Mouse (Mus musculus) layer of hippocampus, adult 11-12 months (tissue): ENCODE data around the gene 5330417C22Rik.

Experiments used
- DNase-seq: peaks from one replicate; pipeline ENCODE4 v3.0.0; 2022; ENCODE audit warnings: low spot score

The 5330417C22Rik gene

GRCm38 (mm10) chr3:108411754-108412121 is 124.6 kb downstream of the 5330417C22Rik start:
- DNase-seq, result peak; percentile 59

- DNase-seq, result no peak
Measured at GRCm38 (mm10) chr3:108411026-108411753, 125.1 kb downstream of the 5330417C22Rik start.

GRCm38 (mm10) chr3:108410359-108410714 is 126.0 kb downstream of the 5330417C22Rik start:
- no peak for DNase-seq

DNA sequence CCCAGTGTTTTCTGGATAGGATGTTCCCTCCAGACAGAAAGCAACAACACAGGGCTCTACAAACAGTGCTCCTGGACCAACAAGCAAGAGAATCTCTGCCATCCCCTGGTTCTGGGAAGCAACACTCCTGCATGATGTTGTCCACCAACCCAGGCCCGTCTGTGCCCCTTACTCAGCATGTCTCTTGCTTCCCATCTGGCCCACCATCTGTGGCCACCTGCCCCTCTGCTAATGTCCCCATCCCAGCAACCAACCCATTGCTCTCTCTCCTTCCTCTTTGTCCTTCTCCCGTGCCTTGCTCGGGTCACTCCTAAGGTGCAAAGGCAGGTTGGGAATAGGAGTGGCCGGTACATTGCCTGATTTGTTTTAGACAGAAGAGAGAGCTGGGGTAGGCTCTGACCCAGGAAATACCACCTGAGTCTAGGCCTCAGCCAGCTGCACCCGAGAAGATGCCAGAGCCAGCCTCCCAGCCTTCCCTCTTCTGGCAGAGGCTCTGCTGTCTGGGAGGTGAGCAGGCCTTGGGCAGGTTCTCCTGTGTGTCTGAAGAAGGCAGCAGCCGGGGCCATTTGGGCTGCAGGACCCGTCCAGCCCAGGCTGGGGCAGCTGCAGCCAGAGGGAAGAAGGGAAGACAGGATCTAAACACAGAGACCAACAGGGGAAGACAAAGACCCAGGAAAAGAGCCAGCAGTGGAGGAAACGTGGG is 126.5 kb downstream of the 5330417C22Rik start:
- DNase-seq, result no peak

DNA sequence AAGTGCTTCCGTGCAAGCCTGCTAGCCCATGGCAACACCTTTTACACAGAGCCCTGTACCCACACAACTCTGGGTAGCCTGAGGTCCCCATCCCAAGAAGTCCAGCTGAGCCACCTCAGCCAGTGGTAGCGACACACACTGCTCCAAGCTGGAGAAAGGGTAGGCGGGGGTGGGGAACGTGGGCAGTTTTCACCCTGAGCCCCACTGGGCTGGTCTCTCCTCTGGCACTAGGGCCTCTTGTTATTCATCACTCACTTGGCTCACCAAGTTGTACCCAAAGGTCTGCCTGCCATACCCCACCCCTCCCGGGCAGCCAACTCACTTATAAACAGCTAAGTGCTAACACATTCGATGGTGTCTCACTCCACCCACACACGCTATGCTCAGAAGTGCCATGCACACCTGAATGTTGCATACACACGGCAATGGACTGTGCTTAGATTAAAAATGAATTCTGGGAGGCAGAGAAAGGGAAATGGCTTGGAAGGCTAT is 127.8 kb downstream of the 5330417C22Rik start:
- no peak for DNase-seq

DNA sequence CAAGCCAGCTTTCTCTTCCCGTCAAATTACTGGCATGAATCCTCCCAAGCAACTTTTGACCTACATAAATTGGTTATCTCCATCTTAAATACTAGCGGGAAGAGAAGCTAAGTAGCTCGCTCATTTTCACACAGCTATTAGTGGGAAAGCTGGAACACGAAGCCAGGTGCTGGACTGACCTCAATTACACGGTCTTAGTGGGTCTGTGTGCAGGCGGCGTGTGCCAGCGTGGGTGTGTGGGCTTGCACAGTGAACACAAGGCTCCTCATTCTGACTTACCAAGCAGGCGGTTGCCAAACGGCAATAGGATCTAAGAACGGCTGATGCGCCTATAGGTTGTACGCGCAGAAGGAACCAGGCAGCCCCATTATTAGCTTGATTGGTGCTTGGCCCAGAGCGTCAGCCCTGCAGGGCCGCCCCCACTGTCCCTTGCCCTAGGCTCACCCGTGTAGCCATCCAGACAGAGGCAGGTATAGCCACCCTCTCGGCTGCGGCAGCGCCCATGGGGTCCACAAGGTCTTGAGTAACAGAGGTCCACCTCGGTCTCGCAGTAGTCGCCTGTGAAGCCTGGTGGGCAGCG is 129.9 kb downstream of the 5330417C22Rik start:
- DNase-seq, result peak; percentile 55
